Mouse (Mus musculus) kidney, postnatal 14 days (tissue): ENCODE data around the gene Ralgps1.
"Not testable (repeated sequence)": the region's sequence is repeated elsewhere in the genome, so short reads cannot be mapped to it uniquely, and the experiment has no call there.

Experiments used
- DNase-seq: peaks from one replicate; pipeline ENCODE4 v3.0.0; 2022; ENCODE audit warnings: mixed read lengths

The Ralgps1 gene

GRCm38 (mm10) chr2:33360564-33360963, 10.7 kb downstream of the Ralgps1 start:
- DNase-seq: peak; percentile 45

- peak; percentile 29 for DNase-seq
These were observed 12.1 kb downstream of the Ralgps1 start for GRCm38 (mm10) chr2:33359184-33359583.

GRCm38 (mm10) chr2:33357250-33357838, 13.9 kb downstream of the Ralgps1 start:
- no peak for DNase-seq

- DNase-seq: peak; percentile 51
These were observed 15.7 kb downstream of the Ralgps1 start for GRCm38 (mm10) chr2:33355558-33355957.

GRCm38 (mm10) chr2:33353432-33353831, 17.9 kb downstream of the Ralgps1 start:
- DNase-seq: no peak

- no peak for DNase-seq
These were observed 19.8 kb downstream of the Ralgps1 start for GRCm38 (mm10) chr2:33351449-33351848.

- no peak for DNase-seq
These were observed 20.4 kb downstream of the Ralgps1 start for GRCm38 (mm10) chr2:33350921-33351320.

GRCm38 (mm10) chr2:33349581-33349980, 21.7 kb downstream of the Ralgps1 start:
- no peak for DNase-seq

- DNase-seq: peak; percentile 87
These were observed 22.2 kb downstream of the Ralgps1 start for GRCm38 (mm10) chr2:33349081-33349480.

GRCm38 (mm10) chr2:33348260-33348659, 23.0 kb downstream of the Ralgps1 start:
- DNase-seq: no peak

GRCm38 (mm10) chr2:33347607-33348006, 23.7 kb downstream of the Ralgps1 start:
- DNase-seq: peak; percentile 56

GRCm38 (mm10) chr2:33346749-33347148, 24.5 kb downstream of the Ralgps1 start:
- no peak for DNase-seq

GRCm38 (mm10) chr2:33345956-33346355, 25.3 kb downstream of the Ralgps1 start:
- DNase-seq: no peak

GRCm38 (mm10) chr2:33345475-33345874, 25.8 kb downstream of the Ralgps1 start:
- no peak for DNase-seq

- DNase-seq: no peak
These were observed 27.9 kb downstream of the Ralgps1 start for GRCm38 (mm10) chr2:33343413-33343812.

- no peak for DNase-seq
These were observed 29.1 kb downstream of the Ralgps1 start for GRCm38 (mm10) chr2:33342148-33342547.

- no peak for DNase-seq
These were observed 35.5 kb downstream of the Ralgps1 start for GRCm38 (mm10) chr2:33335789-33336188.

GRCm38 (mm10) chr2:33329622-33330021, 41.7 kb downstream of the Ralgps1 start:
- no peak for DNase-seq

- DNase-seq: peak; percentile 41
These were observed 42.3 kb downstream of the Ralgps1 start for GRCm38 (mm10) chr2:33328941-33329340.

- DNase-seq: no peak
These were observed 45.9 kb downstream of the Ralgps1 start for GRCm38 (mm10) chr2:33325359-33325758.

- DNase-seq: no peak
These were observed 47.3 kb downstream of the Ralgps1 start for GRCm38 (mm10) chr2:33323799-33324595.

GRCm38 (mm10) chr2:33323043-33323625, 48.2 kb downstream of the Ralgps1 start:
- DNase-seq: not testable (repeated sequence)

GRCm38 (mm10) chr2:33321641-33322040, 49.6 kb downstream of the Ralgps1 start:
- no peak for DNase-seq

GRCm38 (mm10) chr2:33321031-33321430, 50.3 kb downstream of the Ralgps1 start:
- no peak for DNase-seq
